Mouse (Mus musculus): ENCODE measurements around the gene Asrgl1.

DNA sequence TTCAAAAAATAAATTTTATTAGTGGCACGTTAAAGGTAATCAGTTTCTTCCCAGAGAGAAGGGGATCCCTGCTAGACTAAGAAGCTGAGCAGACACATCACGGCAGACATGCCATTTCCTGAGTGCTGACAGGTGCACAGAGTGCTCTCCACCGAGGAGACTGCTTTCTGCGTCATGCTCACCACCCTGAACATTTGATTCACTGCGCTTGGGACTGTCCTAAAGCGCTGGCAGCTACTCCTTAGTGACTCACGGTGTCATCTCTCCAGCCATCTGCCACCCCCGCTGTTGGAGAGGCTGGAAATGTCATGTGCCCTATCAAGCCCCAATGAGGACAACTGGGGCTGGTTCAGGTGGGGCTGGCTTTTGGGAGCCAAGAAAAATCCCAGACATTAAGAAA, 23.4 kb downstream of the Asrgl1 start:
- TF ChIP-seq CTCF (IDR thresholded peaks at IDR 0.05; ENCODE audit: low read depth, low read length) = no peak
- no peak for TF ChIP-seq GATA1 (IDR thresholded peaks at IDR 0.05; ENCODE audit: borderline replicate concordance, low read length)
- no peak for TF ChIP-seq TAL1 (conservative IDR thresholded peaks at IDR 0.05; ENCODE audit: low read depth, low read length)
- no peak for TF ChIP-seq GATA2 (IDR thresholded peaks at IDR 0.05; ENCODE audit: borderline replicate concordance, low read depth, low read length)
